Mouse (Mus musculus): ENCODE results near the gene Sipa1l3. TPM values are rescaled to one million over a fixed set of nuclear protein-coding genes. Genes with fewer than 3 reads are reported as not detected.
A peak's percentile ranks its signal among the peaks of the same experiment; 100 is the strongest.

Gene Sipa1l3
- polyA plus RNA-seq, 1 experiment from 2014 or later: 9.1 TPM

GRCm38 (mm10) chr7:29350489-29350888 is 168.0 kb downstream of the Sipa1l3 start:
- ATAC-seq: no peak
- H3K4me3 ChIP-seq: no peak overlapping the region
- H3K27me3 ChIP-seq: no peaks in the 10 kb centered on the region
- no peak overlapping the region for H3K9ac ChIP-seq
- 83% methylated on average over 10 of the region's 10 CpGs for WGBS
- peaks cover 53% of the 10 kb centered on the region for H3K36me3 ChIP-seq (ENCODE audit: poor library complexity, severe bottlenecking)
- no peak overlapping the region for H3K4me2 ChIP-seq
- no peak overlapping the region for H3K27ac ChIP-seq
- H3K9me3 ChIP-seq (replicated peaks): no peaks in the 10 kb centered on the region
- peaks cover 16% of the 10 kb centered on the region for H3K4me1 ChIP-seq

- H3K9me3 ChIP-seq (replicated peaks): no peaks in the 10 kb centered on the region
- H3K9ac ChIP-seq: no peak overlapping the region
- peaks cover 43% of the 10 kb centered on the region for H3K4me1 ChIP-seq
- no peak overlapping the region for H3K4me3 ChIP-seq
- 60% methylated on average over 3 of the region's 3 CpGs for WGBS
- ATAC-seq: no peak
- peaks cover 33% of the 10 kb centered on the region for H3K36me3 ChIP-seq (ENCODE audit: poor library complexity, severe bottlenecking)
- peak overlapping the region; percentile 44 for H3K27ac ChIP-seq
- no peaks in the 10 kb centered on the region for H3K27me3 ChIP-seq
- H3K4me2 ChIP-seq: no peak overlapping the region
Observed at GRCm38 (mm10) chr7:29346212-29346611, 172.2 kb downstream of the Sipa1l3 start.

DNA sequence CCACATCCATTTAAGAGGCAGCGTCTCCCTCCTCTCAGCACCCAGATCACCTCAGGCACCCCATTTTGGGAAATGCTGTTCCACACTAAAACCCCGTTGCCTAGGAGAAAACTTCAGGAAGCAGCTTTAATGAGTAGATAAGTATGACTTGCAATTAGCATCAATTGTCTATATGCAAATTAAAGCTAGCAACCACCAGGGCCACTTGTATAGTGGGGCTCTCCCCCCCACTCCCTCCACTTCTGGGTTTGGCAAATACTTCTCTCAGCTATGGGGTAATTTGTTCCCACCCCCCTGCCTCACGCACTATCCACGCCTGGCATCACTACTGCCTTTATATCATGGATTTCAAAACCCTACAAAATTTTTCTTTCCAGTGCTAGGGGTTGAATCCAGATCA is 172.9 kb downstream of the Sipa1l3 start:
- 20% methylated on average over 4 of the region's 4 CpGs for WGBS
- Histone ChIP-seq H3K4me3 (no peak overlapping the region), H3K27ac (peak overlapping the region; percentile 44), H3K27me3 (no peaks in the 10 kb centered on the region), H3K4me2 (no peak overlapping the region), H3K9ac (no peak overlapping the region), H3K36me3 (ENCODE audit: poor library complexity, severe bottlenecking) (peaks cover 29% of the 10 kb centered on the region), H3K4me1 (peaks cover 44% of the 10 kb centered on the region), H3K9me3 (replicated peaks) (no peaks in the 10 kb centered on the region)
- peak; percentile 56 for ATAC-seq

GRCm38 (mm10) chr7:29343746-29344145 is 174.7 kb downstream of the Sipa1l3 start:
- Histone ChIP-seq H3K9ac (no peak overlapping the region), H3K4me2 (no peak overlapping the region), H3K4me3 (no peak overlapping the region), H3K36me3 (ENCODE audit: poor library complexity, severe bottlenecking) (peaks cover 12% of the 10 kb centered on the region), H3K4me1 (peaks cover 44% of the 10 kb centered on the region), H3K27me3 (no peaks in the 10 kb centered on the region), H3K27ac (peak overlapping the region; percentile 86), H3K9me3 (replicated peaks) (no peaks in the 10 kb centered on the region)
- WGBS: 87% methylated on average over 7 of the region's 7 CpGs
- ATAC-seq: no peak

DNA sequence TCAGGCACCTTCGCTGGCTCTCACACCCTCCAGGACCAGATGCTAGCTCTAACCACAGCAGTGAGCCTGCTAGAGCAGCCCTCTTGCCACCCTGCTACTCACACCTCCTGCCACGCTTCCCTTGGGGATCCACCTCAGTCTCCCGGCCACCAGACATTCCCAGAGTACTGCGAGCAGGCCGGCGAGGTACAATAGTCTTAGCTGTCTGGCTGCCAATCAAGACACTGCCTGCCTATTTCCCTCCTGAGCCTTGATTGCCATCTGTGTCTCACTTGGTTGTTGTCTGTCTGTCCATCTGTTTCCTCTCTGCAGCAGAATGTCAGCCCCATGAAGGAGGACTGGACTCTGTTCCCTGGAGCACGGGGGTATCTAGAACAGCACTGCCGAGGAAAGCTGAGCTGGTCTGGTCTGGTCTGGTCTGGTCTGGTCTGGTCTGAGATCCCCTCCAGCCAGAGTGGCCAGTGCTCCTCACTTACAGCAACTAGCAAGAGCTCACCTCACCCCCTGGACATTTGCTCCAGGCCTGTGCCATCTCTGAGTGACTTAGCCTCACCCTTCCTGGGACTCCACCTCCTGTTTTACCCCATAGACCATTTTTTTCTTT is 175.8 kb downstream of the Sipa1l3 start:
- Histone ChIP-seq H3K4me1 (peaks cover 44% of the 10 kb centered on the region), H3K27ac (peak overlapping the region; percentile 86), H3K9ac (peak overlapping the region; percentile 50), H3K36me3 (ENCODE audit: poor library complexity, severe bottlenecking) (peaks cover 4% of the 10 kb centered on the region), H3K27me3 (no peaks in the 10 kb centered on the region), H3K4me3 (no peak overlapping the region), H3K9me3 (replicated peaks) (no peaks in the 10 kb centered on the region), H3K4me2 (no peak overlapping the region)
- WGBS: 47% methylated on average over 8 of the region's 8 CpGs
- ATAC-seq: peak; percentile 52

- Histone ChIP-seq H3K4me3 (no peak overlapping the region), H3K4me2 (no peak overlapping the region), H3K4me1 (peaks cover 44% of the 10 kb centered on the region), H3K27me3 (no peaks in the 10 kb centered on the region), H3K9ac (0 out of 2 replicates have a peak overlapping the region, but pooled peaks have one; percentile 50), H3K9me3 (replicated peaks) (no peaks in the 10 kb centered on the region), H3K27ac (peak overlapping the region; percentile 86), H3K36me3 (ENCODE audit: poor library complexity, severe bottlenecking) (peaks cover 7% of the 10 kb centered on the region; the same call in 1 of the 2 replicates)
- 57% methylated on average over 12 of the region's 12 CpGs for WGBS
- ATAC-seq: no peak; the same call in 1 of the 2 replicates
Observed at GRCm38 (mm10) chr7:29341722-29342121, 176.7 kb downstream of the Sipa1l3 start.

DNA sequence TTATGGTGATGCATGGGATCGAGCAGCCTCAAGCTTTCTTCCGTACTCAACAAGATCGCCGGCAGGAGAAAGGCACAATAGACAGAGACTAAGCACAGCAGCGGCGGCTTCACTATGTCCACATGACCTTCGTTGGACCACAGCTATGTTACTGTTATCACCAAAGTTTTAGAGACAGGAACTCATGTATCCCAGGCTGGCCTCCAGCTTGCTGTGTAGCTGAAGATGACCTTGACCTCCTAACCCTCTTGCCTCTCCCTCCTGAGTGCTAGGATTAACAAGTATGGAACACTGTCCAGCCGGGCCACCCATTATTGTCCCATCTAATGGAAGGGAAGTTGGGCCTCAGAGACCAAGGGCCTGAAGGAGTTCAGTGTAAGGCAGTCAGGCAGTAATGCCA is 177.6 kb downstream of the Sipa1l3 start:
- no peaks in the 10 kb centered on the region for H3K9me3 ChIP-seq (replicated peaks)
- peaks cover 35% of the 10 kb centered on the region for H3K4me1 ChIP-seq
- 90% methylated on average over 8 of the region's 8 CpGs for WGBS
- no peak overlapping the region for H3K9ac ChIP-seq
- H3K36me3 ChIP-seq (ENCODE audit: poor library complexity, severe bottlenecking): peaks cover 7% of the 10 kb centered on the region; the same call in 1 of the 2 replicates
- H3K4me2 ChIP-seq: no peak overlapping the region
- no peak overlapping the region for H3K27ac ChIP-seq
- no peak for ATAC-seq
- no peak overlapping the region for H3K4me3 ChIP-seq
- H3K27me3 ChIP-seq: no peaks in the 10 kb centered on the region

- Histone ChIP-seq H3K4me3 (no peak overlapping the region), H3K36me3 (ENCODE audit: poor library complexity, severe bottlenecking) (peaks cover 7% of the 10 kb centered on the region; the same call in 1 of the 2 replicates), H3K9ac (no peak overlapping the region), H3K9me3 (replicated peaks) (no peaks in the 10 kb centered on the region), H3K27ac (no peak overlapping the region), H3K4me2 (no peak overlapping the region), H3K4me1 (peaks cover 29% of the 10 kb centered on the region), H3K27me3 (no peaks in the 10 kb centered on the region)
- WGBS: 91% methylated on average over 9 of the region's 9 CpGs
- ATAC-seq: no peak
Observed at GRCm38 (mm10) chr7:29340247-29340646, 178.2 kb downstream of the Sipa1l3 start.

DNA sequence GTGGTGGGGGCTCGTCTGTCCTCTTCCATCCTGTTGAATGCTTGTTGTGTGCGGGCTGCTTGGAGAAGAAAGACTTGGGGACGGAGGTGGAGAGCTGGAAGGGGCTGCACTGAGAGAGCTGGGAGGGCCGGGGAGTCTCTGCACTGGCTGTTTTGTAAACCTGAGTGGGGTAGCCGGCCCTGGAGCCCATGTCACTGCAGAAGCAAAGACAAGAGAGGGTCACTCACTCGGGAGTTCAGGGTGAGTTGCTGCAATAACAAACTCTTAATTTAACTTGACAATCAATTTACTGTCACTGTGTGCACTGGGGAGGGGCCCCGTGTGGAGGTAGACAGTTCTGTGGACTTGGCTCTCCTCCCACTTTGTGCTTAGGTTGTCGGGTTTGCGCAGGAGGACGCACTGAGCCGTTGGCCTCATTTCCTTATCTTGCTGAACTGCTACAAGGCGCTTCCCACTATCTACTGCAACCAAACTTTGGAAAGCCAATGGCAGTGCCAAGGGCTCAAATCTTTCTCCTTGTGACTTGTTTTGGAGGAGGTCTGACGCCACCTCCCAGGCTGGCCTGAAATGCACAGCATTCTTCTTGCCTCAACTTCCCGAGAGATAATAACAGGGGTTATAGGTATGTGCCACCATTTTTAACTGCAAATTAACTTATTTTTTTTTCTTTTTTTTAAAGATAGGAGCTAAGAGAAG is 179.3 kb downstream of the Sipa1l3 start:
- Histone ChIP-seq H3K36me3 (ENCODE audit: poor library complexity, severe bottlenecking) (peaks cover 7% of the 10 kb centered on the region; the same call in 1 of the 2 replicates), H3K4me3 (no peak overlapping the region), H3K9ac (no peak overlapping the region), H3K27me3 (no peaks in the 10 kb centered on the region), H3K9me3 (replicated peaks) (no peaks in the 10 kb centered on the region), H3K4me1 (peaks cover 30% of the 10 kb centered on the region), H3K4me2 (no peak overlapping the region), H3K27ac (no peak overlapping the region)
- WGBS: 80% methylated on average over 14 of the region's 14 CpGs
- ATAC-seq: no peak

GRCm38 (mm10) chr7:29338351-29338919 is 180.0 kb downstream of the Sipa1l3 start:
- Histone ChIP-seq H3K36me3 (ENCODE audit: poor library complexity, severe bottlenecking) (peaks cover 7% of the 10 kb centered on the region; the same call in 1 of the 2 replicates), H3K27me3 (no peaks in the 10 kb centered on the region), H3K4me3 (no peak overlapping the region), H3K4me2 (no peak overlapping the region), H3K27ac (no peak overlapping the region; the same call in 1 of the 2 replicates), H3K9me3 (replicated peaks) (no peaks in the 10 kb centered on the region), H3K4me1 (peaks cover 30% of the 10 kb centered on the region), H3K9ac (no peak overlapping the region)
- ATAC-seq: no peak
- WGBS: 88% methylated on average over 9 of the region's 9 CpGs

DNA sequence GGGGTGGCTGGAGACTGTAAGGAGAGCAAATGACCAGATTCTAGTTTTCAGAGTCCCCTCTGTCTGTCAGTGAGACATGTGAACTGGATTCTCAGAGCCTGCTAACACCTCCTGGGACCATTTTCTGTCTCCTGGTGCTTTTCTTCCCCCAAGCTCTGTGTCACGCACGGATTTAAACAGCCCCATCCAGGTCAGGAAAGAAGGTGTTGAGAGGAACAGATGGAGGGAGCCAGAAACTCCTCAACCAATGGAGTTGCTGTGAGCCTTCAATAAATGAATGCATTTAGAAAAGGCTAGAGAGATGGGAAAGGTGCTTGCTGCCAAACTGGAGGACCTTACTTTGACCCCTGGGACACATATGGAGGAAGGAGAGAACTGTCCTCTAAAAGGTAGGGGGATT is 180.7 kb downstream of the Sipa1l3 start:
- no peak overlapping the region for H3K4me2 ChIP-seq
- H3K27ac ChIP-seq: peak overlapping the region; percentile 25; the same call in 1 of the 2 replicates
- peaks cover 7% of the 10 kb centered on the region; the same call in 1 of the 2 replicates for H3K36me3 ChIP-seq (ENCODE audit: poor library complexity, severe bottlenecking)
- peaks cover 25% of the 10 kb centered on the region for H3K4me1 ChIP-seq
- no peak overlapping the region for H3K4me3 ChIP-seq
- no peaks in the 10 kb centered on the region for H3K27me3 ChIP-seq
- H3K9ac ChIP-seq: no peak overlapping the region
- H3K9me3 ChIP-seq (replicated peaks): no peaks in the 10 kb centered on the region
- ATAC-seq: no peak
- 80% methylated on average over 2 of the region's 2 CpGs for WGBS

GRCm38 (mm10) chr7:29336795-29337319 is 181.6 kb downstream of the Sipa1l3 start:
- Histone ChIP-seq H3K4me2 (no peak overlapping the region), H3K9ac (no peak overlapping the region)
- 71% methylated on average over 9 of the region's 9 CpGs for WGBS

More at GRCm38 (mm10) chr7:29336795-29337319, 181.6 kb downstream of the Sipa1l3 start:
- no peak for ATAC-seq
- Histone ChIP-seq H3K4me3 (no peak overlapping the region), H3K27ac (no peak overlapping the region), H3K27me3 (no peaks in the 10 kb centered on the region), H3K4me1 (peaks cover 16% of the 10 kb centered on the region), H3K36me3 (ENCODE audit: poor library complexity, severe bottlenecking) (peaks cover 14% of the 10 kb centered on the region), H3K9me3 (replicated peaks) (no peaks in the 10 kb centered on the region)

Data from forebrain, embryonic 13.5 days (tissue).